Mouse (Mus musculus): ENCODE measurements around the gene Ssxb3. TPM values are rescaled to one million over a fixed set of nuclear protein-coding genes. Genes with fewer than 3 reads are reported as not detected.
"Not testable (repeated sequence)": the region's sequence is repeated elsewhere in the genome, so short reads cannot be mapped to it uniquely, and the experiment has no call there.

Gene Ssxb3
- not detected for total RNA-seq (2021)
- polyA plus RNA-seq (2012; rRNA removed) = not detected in 2 replicates
- long read RNA-seq = 0 reads

GRCm38 (mm10) chrX:8591716-8592115 is at the start of gene Ssxb3:
Gene Ssxb3, minus strand, starts transcription at chrX:8591816.
- DNase-seq = not testable (repeated sequence)

GRCm38 (mm10) chrX:8548155-8548554 is 43.5 kb downstream of the Ssxb3 start, which contains the start of gene Ssxb6:
Gene Ssxb6, minus strand, starts transcription at chrX:8548255.
- not testable (repeated sequence) for DNase-seq

Other genes with a start within 250 kb of the Ssxb3 start
- gene Ssxb9, start 224.8 kb downstream of the Ssxb3 start, total RNA-seq (2021) = not detected
- not detected in 2 replicates for gene Ssxb9, start 224.8 kb downstream of the Ssxb3 start, polyA plus RNA-seq (2012; rRNA removed)
- gene Ssxb1, start 178.5 kb downstream of the Ssxb3 start, total RNA-seq (2021) = not detected
- not detected in 2 replicates for gene Ssxb1, start 178.5 kb downstream of the Ssxb3 start, polyA plus RNA-seq (2012; rRNA removed)
- not detected for gene Ssxb2, start 130.1 kb downstream of the Ssxb3 start, total RNA-seq (2021)
- not detected in 2 replicates for gene Ssxb2, start 130.1 kb downstream of the Ssxb3 start, polyA plus RNA-seq (2012; rRNA removed)
- gene Gm14459, start 66.9 kb downstream of the Ssxb3 start, total RNA-seq (2021) = not detected
- gene Gm14459, start 66.9 kb downstream of the Ssxb3 start, polyA plus RNA-seq (2012; rRNA removed) = not detected in 2 replicates
- gene Ssxb6, start 43.6 kb downstream of the Ssxb3 start, total RNA-seq (2021) = not detected
- gene Ssxb6, start 43.6 kb downstream of the Ssxb3 start, polyA plus RNA-seq (2012; rRNA removed) = not detected in 2 replicates
- gene Ssxb8, start 99.0 kb upstream of the Ssxb3 start, total RNA-seq (2021) = not detected
- not detected in 2 replicates for gene Ssxb8, start 99.0 kb upstream of the Ssxb3 start, polyA plus RNA-seq (2012; rRNA removed)
- gene Ssx9, start 156.6 kb upstream of the Ssxb3 start, total RNA-seq (2021) = not detected
- not detected in 2 replicates for gene Ssx9, start 156.6 kb upstream of the Ssxb3 start, polyA plus RNA-seq (2012; rRNA removed)
- gene Ssxb5, start 211.9 kb upstream of the Ssxb3 start, total RNA-seq (2021) = not detected
- gene Ssxb5, start 211.9 kb upstream of the Ssxb3 start, polyA plus RNA-seq (2012; rRNA removed) = not detected in 2 replicates